Mouse (Mus musculus): ENCODE measurements around the gene Pkig.

The Pkig gene

DNA sequence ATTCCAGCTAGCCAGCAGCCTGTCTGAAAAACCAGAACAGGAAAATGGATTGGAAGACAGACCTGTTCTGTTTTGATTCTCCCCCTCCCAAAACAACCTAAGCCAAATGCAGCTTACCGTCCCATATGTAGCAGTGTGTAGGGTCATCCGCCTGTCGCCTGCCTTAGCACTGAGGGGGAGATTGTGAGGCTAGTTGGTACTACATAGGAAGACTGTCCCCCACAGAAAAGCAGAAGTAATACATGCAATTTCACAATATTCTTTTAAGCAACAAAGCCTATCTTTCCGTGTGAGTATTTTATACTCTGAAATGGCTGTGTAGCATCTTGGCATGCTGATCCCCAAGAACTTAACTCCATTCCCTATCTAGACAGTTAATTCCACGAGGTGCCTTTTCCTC lies 44.7 kb downstream of the Pkig start:
- in situ Hi-C loops (cut with MboI; ENCODE audit: unreplicated experiment in 2 of 2): loop anchor here in 1 of 2 experiments (25.0 kb wide), 1 partner anchor 91 kb away; the partner anchor contains the start of gene Ttpal

GRCm38 (mm10) chr2:163703599-163704260 lies 45.5 kb downstream of the Pkig start:
- in situ Hi-C loops (cut with MboI; ENCODE audit: unreplicated experiment in 2 of 2): loop anchor here in 1 of 2 experiments (25.0 kb wide), 1 partner anchor 91 kb away; the partner anchor contains the start of gene Ttpal

- in situ Hi-C loops (cut with MboI; ENCODE audit: unreplicated experiment in 2 of 2): loop anchor here in 1 of 2 experiments (25.0 kb wide), 1 partner anchor 96 kb away; the partner anchor contains the start of gene Ttpal
Measured at GRCm38 (mm10) chr2:163708321-163708720, 50.1 kb downstream of the Pkig start.

DNA sequence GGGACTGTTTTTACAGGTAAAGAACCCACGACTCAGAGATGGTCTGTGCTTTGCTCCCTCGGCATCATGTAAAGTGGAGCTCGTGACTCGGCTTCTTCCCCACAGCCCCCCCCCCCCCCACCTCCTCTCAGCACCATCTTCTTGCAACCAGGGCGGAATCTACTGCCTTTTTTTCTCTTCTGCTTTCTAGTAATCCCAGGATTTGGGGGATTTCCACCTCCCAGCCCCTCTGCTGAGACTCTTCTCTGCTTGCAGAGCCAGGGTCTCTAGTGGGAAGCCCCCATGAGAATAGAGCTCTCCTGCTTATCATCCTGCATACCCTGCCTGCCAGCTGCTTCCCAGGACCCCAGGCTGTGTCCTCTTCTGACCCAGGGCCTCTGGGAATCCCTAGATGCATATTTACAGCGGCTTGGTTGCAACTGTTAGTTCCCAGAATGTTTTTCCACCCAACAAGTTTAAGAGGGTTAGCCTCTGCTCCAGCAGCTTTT lies 50.6 kb downstream of the Pkig start:
- in situ Hi-C loops (cut with MboI; ENCODE audit: unreplicated experiment in 2 of 2): loop anchor here in 1 of 2 experiments (25.0 kb wide), 1 partner anchor 97 kb away; the partner anchor contains the start of gene Ttpal

DNA sequence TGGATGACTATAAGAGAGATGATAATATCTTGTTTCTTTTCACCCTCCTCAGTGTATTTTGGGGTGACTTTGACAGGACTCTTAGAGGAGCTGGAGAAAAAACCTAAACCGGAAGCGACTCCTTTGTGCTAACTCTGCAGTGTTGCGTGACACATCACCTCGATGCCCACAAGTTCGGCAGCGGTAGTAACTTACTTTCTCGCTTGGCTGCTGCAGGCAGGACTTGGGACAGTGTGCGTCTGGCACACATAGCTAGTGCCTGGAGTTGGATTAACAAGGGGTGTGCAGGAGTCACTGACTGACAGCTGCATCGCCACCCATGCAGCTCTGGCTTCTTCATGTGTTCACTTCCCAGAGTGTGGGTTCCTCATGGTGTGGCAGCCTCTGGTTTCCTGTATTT lies 51.8 kb downstream of the Pkig start:
- in situ Hi-C loops (cut with MboI; ENCODE audit: unreplicated experiment in 2 of 2): loop anchor here in 1 of 2 experiments (25.0 kb wide), 1 partner anchor 98 kb away; the partner anchor contains the start of gene Ttpal

DNA sequence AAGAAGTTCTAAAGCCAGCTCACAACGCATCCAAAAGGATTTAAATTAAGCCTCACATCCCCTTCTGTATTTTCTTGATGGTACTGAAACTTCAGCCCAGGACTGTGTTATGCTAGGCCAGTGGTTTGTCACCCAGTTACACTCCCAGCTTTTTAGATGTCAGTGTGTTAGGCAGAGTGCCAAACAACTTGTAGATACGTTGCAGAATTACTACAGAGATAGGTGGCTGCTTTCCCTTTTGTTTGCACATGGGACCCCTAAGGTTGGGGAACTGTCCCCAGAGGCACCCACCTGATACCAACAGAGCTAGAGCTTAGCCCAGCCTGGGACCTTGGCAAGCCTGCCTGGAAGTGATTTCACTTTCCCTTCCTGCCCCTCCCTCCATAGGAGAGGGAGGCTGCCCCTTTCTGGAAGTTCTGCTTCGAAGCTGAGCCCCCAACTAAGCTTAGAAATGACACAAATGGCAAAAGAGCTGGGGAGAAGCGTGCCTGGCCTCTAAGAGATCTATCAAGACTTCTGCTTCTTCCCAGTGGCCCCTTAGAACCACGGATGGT lies 52.5 kb downstream of the Pkig start:
- in situ Hi-C loops (cut with MboI; ENCODE audit: unreplicated experiment in 2 of 2): loop anchor here in 1 of 2 experiments (25.0 kb wide), 1 partner anchor 98 kb away; the partner anchor contains the start of gene Ttpal

DNA sequence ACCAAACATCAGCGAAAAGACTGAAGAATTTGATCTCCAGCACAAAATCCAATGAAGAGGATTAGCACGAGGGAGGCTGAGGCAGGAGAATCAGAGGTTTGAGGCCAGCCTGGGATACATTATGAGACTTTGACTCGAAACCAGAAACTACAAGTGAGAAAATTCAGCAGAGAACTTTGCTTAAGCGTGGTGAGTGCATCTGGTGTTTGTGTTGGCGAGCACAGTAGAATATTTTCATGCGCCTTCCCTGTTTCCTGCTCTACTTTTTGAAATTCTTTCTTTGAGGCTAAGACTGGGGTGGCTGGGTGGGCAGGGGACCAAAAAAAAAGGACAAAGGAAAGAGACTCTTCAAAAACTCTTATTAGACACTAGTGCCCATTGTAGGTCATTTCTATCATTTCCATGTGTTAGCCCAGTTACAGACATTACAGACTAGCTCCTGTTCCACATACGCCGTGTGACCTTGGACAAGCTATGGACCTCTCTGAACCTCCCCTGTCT lies 53.2 kb downstream of the Pkig start:
- in situ Hi-C loops (cut with MboI; ENCODE audit: unreplicated experiment in 2 of 2): loop anchor here in 1 of 2 experiments (25.0 kb wide), 1 partner anchor 99 kb away; the partner anchor contains the start of gene Ttpal

DNA sequence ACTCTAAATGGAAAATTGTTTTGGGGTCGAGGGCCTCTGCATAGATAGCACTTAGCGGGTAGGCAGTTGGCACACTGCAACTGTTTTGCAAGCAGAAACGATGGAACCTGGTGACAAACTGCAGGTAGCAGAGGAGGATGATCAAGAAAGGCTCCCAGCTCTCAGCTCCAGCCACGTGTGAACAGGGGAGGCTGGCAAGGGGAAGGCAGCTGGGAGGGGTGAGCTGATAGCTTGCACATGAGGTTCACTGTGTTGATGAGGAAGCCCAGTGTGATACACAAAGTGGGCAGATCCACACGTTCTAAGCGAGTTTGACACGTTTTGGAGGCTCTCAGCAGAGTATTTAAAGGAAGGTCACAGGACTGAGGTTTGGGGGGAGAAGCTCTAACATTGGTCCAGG lies 54.3 kb downstream of the Pkig start:
- in situ Hi-C loops (cut with MboI; ENCODE audit: unreplicated experiment in 2 of 2): loop anchor here in 1 of 2 experiments (25.0 kb wide), 1 partner anchor 100 kb away; the partner anchor contains the start of gene Ttpal

DNA sequence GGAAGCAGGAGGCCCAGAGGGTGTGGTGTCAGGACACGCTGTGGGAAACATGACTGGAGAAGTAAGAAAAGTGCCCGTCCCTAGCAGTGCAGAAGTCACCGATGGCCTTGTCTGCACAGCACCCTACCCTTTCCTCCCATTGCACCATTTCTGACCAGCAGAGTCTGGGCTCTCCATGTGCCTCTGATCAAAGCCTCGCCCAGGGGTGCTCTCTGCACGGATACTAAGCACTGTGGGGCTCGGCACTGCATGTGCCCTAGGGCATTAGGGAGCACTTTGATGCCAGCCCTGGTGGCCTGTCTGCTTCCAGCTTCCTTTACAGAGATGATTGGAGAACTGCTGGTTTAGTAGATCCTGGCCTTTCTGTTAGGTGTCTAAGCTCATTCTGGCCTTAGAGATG lies 54.7 kb downstream of the Pkig start:
- in situ Hi-C loops (cut with MboI; ENCODE audit: unreplicated experiment in 2 of 2): loop anchor here in 1 of 2 experiments (25.0 kb wide), 1 partner anchor 101 kb away; the partner anchor contains the start of gene Ttpal

GRCm38 (mm10) chr2:163713340-163713739 lies 55.2 kb downstream of the Pkig start:
- in situ Hi-C loops (cut with MboI; ENCODE audit: unreplicated experiment in 2 of 2): loop anchor here in 1 of 2 experiments (25.0 kb wide), 1 partner anchor 101 kb away; the partner anchor contains the start of gene Ttpal

DNA sequence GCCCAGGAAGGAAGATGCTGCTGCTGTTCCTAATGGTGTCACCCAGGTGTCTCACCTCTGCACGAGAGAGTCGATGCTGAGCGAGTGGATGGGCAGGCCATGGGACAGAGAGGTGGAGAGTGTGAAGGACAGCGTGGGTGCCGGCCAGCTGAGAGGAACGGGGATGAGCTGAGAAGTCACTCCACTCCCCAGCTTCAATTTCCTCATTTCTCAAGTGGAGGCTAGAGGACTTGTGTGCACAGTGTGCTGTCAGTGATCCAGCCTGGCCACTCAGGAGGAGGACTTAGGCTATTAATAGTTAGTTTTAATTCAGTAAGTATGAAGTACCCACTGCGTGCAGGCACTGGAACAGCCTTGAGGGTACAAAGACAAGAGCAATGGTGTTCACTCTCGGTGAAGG lies 58.3 kb downstream of the Pkig start:
- in situ Hi-C loops (cut with MboI; ENCODE audit: unreplicated experiment in 2 of 2): loop anchor here (5.0 to 25.0 kb wide), 2 partner anchors 54 to 104 kb away; partner anchors contain the start of gene Ttpal (in 1 of the 2)

DNA sequence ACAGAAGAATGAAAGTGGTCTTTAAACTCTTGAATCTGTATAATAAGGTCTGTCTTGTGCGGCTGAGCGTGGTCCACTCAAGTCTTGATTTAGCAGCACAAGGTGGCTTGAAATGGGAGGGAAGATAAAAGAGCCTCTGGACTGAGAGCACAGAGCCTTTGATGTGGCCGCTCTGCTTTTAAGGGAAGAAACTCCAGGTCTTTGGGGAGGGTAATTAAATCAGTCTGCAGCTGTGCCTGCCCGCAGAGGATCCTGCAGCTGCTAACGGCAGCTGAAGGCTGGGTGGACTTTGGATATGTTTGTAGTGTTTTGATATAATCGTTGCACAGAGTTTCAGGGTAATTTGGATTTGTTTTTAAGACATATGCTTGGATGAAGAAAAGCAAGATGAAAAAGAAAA lies 58.7 kb downstream of the Pkig start:
- in situ Hi-C loops (cut with MboI; ENCODE audit: unreplicated experiment in 2 of 2): loop anchor here (5.0 to 25.0 kb wide), 2 partner anchors 55 to 105 kb away; partner anchors contain the start of gene Ttpal (in 1 of the 2)

DNA sequence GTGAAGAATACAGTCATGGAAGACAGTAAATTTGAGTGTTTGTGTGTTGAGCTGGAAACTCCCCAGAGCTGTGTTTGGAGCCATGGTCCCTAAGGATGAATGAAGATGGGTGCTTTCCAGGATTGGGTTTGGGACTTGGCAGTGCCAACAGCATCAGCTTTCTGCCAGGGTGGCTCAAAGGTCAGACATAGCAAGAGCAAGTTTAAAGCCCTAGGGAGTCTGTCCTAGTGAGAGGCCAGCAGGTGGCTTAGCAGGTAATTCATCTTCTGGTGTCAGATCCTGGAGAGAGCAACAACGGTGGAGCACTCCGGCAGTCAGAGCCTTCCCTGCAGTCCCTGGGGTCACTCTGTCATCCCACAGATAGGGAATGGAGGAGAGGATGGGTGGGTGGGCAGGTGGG lies 60.3 kb downstream of the Pkig start:
- in situ Hi-C loops (cut with MboI; ENCODE audit: unreplicated experiment in 2 of 2): loop anchor here (5.0 to 25.0 kb wide), 2 partner anchors 56 to 106 kb away; partner anchors contain the start of gene Ttpal (in 1 of the 2)

GRCm38 (mm10) chr2:163718951-163719603 lies 60.9 kb downstream of the Pkig start:
- in situ Hi-C loops (cut with MboI; ENCODE audit: unreplicated experiment in 2 of 2): loop anchor here (5.0 to 25.0 kb wide), 2 partner anchors 57 to 107 kb away; partner anchors contain the start of gene Ttpal (in 1 of the 2)

- in situ Hi-C loops (cut with MboI; ENCODE audit: unreplicated experiment in 2 of 2): loop anchor here (5.0 to 25.0 kb wide), 5 partner anchors 57 to 187 kb away; partner anchors contain the start of genes Ccn5 (in 1 of the 2) and Ttpal (in 1 of the 2)
Measured at GRCm38 (mm10) chr2:163719616-163720015, 61.4 kb downstream of the Pkig start.

DNA sequence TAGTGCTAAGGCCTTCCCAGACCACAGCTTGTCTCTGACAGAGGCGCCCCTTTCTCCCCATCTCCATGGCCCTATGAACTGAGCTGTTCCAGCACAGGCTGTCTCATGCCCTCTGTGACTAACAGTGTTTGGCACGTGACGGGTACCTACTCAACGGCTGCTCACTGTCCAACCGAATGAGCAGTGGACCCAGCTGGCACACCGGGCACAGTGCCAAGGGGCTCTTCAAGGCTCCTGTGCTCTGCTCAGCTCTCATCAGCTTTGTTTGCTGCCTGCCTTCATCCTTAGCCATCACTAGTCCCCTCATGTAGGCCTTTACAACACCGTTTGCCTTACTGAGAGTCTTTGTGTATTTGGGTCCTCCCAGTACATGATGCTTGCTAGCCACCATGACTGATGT lies 64.4 kb downstream of the Pkig start:
- in situ Hi-C loops (cut with MboI; ENCODE audit: unreplicated experiment in 2 of 2): loop anchor here (5.0 to 25.0 kb wide), 4 partner anchors 102 to 190 kb away; partner anchors contain the start of genes Ccn5 (in 1 of the 2) and Ttpal (in 1 of the 2)

GRCm38 (mm10) chr2:163726766-163727393 lies 68.7 kb downstream of the Pkig start:
- in situ Hi-C loops (cut with MboI; ENCODE audit: unreplicated experiment in 2 of 2): loop anchor here (10.0 kb wide), 2 partner anchors 98 to 192 kb away; partner anchors contain the start of gene Ccn5 (in 1 of the 2)

DNA sequence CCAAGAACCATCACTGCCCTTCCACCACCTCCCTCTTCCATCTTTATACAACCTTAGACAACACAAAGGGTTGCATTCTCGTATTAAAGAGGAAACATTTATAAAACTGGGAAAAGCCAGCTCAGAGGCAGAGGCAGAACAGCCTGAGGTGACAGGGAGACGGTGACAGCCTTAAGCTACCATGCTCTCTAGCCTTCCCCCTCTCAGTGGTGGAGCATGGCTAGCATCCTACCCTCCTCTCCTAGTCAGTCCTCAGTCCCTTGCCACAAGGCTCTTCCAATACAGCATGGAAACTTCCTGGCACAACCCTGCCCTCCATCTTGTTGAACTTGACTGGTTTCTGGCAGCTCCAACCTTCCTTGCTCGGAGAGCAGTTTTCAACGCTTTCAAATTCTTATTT lies 70.1 kb downstream of the Pkig start:
- in situ Hi-C loops (cut with MboI; ENCODE audit: unreplicated experiment in 2 of 2): loop anchor here (10.0 kb wide), 2 partner anchors 97 to 193 kb away; partner anchors contain the start of gene Ccn5 (in 1 of the 2)

- in situ Hi-C loops (cut with MboI; ENCODE audit: unreplicated experiment in 2 of 2): no loop called here
Measured at GRCm38 (mm10) chr2:163732021-163732420, 73.8 kb downstream of the Pkig start.

All from v-Abl transformed pro-B cells (cell line).